Mouse (Mus musculus) midbrain, embryonic 15.5 days (tissue): Measurements from ENCODE around the gene Olfr721-ps1. TPM values are rescaled to one million over a fixed set of nuclear protein-coding genes. Genes with fewer than 3 reads are reported as not detected.

Source experiments
- ATAC-seq: fragments of 200-750 bp; cut with Nextera tagmentation; replicated peaks from 2 replicates; pipeline ENCODE4 v1.8.0; 2017; ENCODE audit warnings: moderate TSS enrichment
- H3K27ac ChIP-seq: fragments of 300-500 bp; sonication (generic); 2 replicates; pipeline ENCODE4 v1.5.1; 2015; ENCODE audit warnings: mild to moderate bottlenecking, inconsistent platforms
- H3K27me3 ChIP-seq: fragments of 300-500 bp; sonication (generic); replicated peaks from 2 replicates; pipeline ENCODE4 v1.6.1; 2015; ENCODE audit warnings: inconsistent platforms
- H3K36me3 ChIP-seq: fragments of 300-500 bp; sonication (generic); replicated peaks from 2 replicates; pipeline ENCODE4 v1.6.1; 2015; ENCODE audit warnings: inconsistent platforms
- H3K4me1 ChIP-seq: fragments of 300-500 bp; sonication (generic); 2 replicates; pipeline ENCODE4 v1.6.1; 2015; ENCODE audit warnings: inconsistent platforms
- H3K4me2 ChIP-seq: fragments of 300-500 bp; sonication (generic); 2 replicates; pipeline ENCODE4 v1.6.1; 2015; ENCODE audit warnings: inconsistent platforms, mild to moderate bottlenecking, moderate library complexity
- H3K4me3 ChIP-seq: fragments of 300-500 bp; sonication (generic); 2 replicates; pipeline ENCODE4 v1.5.1; 2015; ENCODE audit warnings: mild to moderate bottlenecking, inconsistent platforms
- H3K9ac ChIP-seq: fragments of 300-500 bp; sonication (generic); 2 replicates; pipeline ENCODE4 v1.6.1; 2015; ENCODE audit warnings: mild to moderate bottlenecking, inconsistent platforms
- H3K9me3 ChIP-seq: fragments of 300-500 bp; sonication (generic); 2 replicates; pipeline ENCODE4 v1.6.1; 2016; ENCODE audit warnings: inconsistent platforms
- WGBS: fragments of 180-500 bp; shearing (Covaris S2); methylation state at CpG from one replicate; pipeline ENCODE4 v1.1.7; 2015; ENCODE audit warnings: mixed read lengths; 5-methylcytosine and 5-hydroxymethylcytosine counted together
- polyA plus RNA-seq: library from polyadenylated mRNA; unstranded; fragments of >200 nt; fragmentation: Nextera tagmentation; extraction: Ambion mirVana; gene quantifications from 2 replicates; pipeline ENCODE4 v1.2.1, GENCODE M21; 2015

The Olfr721-ps1 gene
- not detected in 2 replicates for polyA plus RNA-seq

DNA sequence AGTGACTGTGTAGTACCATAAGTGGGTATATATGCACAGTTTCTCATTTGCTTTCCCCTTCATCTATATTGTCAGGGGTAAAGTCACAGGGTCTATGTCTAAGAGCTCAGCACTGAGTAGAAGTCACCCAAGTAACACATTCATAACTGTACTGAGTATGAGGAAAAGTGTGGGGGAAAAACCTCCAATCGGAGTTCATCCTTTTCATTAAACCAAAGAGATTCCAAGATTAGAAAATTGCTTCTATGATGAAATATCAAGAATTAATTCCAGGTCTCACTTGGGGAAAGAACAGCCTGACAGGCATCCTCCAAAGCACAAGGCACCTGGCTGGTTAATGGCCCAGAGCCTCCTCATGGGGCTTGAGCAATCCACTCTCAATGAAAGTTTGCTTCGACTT is at the start of gene Olfr721-ps1:
Gene Olfr721-ps1 (plus strand): TSS at position 301 of the 400 bp plus-strand sequence.
- Histone ChIP-seq H3K36me3 (no peaks in the 10 kb centered on the region), H3K9me3 (no peaks in the 10 kb centered on the region), H3K27ac (no peak within 1 kb of the TSS), H3K27me3 (no peaks in the 10 kb centered on the region), H3K4me1 (no peaks in the 10 kb centered on the region), H3K4me3 (no peak within 1 kb of the TSS), H3K9ac (no peak within 1 kb of the TSS), H3K4me2 (no peak within 1 kb of the TSS)
- no peak for ATAC-seq
- WGBS = 86% methylated on average over 2 of the region's 2 CpGs

DNA sequence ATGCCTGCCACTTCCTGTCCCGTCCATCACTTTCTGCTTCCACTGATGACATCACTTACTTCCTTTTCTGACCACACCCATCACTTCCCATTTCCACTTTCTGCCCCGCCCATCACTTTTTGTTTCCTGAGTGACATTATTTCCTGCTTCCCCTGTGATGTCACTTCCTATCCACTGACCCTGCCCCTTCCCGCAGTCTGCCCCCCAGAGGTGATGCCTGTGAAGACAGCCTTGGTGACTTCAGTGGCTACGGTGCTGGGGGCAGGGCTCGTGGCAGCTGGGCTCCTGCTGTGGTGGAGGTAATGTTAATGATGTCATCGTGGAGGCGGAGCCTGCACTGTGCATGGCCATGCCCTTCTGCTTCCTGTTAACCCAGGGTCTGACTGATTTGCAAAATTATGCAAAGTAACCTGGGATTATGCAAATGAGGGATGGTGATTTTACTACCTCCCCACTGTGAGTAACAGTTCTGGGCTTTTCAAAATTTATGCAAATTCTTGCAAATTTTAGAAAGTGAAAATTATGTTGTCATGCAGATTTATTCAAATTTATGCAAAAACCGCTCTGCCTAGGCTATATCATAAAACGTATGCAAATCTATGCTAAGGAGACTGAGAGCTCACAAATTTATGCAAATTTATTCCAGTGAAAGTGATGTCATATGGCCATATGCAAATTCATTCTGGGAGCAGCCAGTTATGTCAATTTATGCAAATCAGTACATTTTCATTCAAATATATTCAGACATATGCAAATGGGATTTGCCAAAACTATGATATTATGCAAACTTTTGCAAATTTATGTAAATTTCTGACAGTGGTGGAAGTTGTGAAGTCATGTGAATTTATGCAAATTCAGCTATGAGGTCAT is 49.1 kb upstream of the Olfr721-ps1 start:
- no peaks in the 10 kb centered on the region for H3K27me3 ChIP-seq
- H3K9me3 ChIP-seq = peaks cover 12% of the 10 kb centered on the region; the same call in 1 of the 2 replicates
- H3K4me3 ChIP-seq = no peak overlapping the region
- H3K4me2 ChIP-seq = no peak overlapping the region
- 81% methylated on average over 9 of the region's 9 CpGs for WGBS
- ATAC-seq = peak; percentile 43
- no peaks in the 10 kb centered on the region for H3K4me1 ChIP-seq
- H3K36me3 ChIP-seq = no peaks in the 10 kb centered on the region
- H3K27ac ChIP-seq = no peak overlapping the region
- H3K9ac ChIP-seq = no peak overlapping the region

DNA sequence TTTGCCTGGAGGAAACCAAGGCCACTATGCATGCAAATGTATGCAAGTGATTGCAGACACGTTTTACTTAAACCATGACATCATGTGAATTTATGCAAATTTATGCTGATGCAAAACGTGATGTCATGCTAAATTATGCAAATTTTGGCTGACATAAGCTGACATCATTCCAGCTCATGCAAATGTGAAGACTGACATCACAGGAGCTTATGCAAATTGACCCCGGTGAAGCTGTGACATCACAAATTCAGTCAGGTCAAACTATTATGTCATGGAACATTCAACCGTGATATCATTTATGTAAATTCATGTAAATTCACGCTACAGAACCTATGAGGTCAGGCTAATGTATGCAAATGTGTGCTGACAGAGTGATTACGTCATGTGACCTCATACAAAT is 48.5 kb upstream of the Olfr721-ps1 start:
- Histone ChIP-seq H3K4me2 (no peak overlapping the region), H3K36me3 (no peaks in the 10 kb centered on the region), H3K4me3 (no peak overlapping the region), H3K4me1 (no peaks in the 10 kb centered on the region), H3K27ac (no peak overlapping the region), H3K9me3 (peaks cover 12% of the 10 kb centered on the region; the same call in 1 of the 2 replicates), H3K27me3 (no peaks in the 10 kb centered on the region), H3K9ac (no peak overlapping the region)
- WGBS = 73% methylated on average over 6 of the region's 6 CpGs
- ATAC-seq = no peak; the same call in none of the 2 replicates

DNA sequence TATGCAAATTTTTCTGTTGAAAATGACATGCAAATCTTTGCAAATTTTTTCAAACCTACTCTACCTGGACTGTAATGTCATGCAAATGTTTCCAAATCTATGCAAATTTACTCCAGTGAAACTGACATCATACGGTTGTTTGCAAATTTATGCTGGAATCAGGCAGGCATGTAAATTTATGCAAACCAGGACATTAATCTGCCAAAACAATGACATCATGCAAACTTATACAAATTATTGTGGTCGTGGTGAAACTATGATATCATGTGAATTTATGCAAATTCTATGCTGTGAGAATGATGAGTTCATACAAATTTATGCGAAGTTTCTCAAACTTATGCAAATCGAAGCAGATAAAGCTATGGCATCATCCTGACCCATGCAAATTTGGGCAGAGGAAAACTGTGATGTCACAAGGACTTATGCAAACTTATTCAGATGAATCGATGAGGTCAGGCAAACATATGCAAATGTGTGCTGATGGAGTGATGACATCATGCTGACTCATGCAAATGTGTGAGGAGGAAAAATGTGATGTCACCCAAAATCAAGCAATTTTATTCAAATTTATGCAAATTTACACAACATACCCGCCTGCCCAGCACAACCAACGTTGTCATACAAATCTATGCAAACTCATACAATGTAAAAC is 47.9 kb upstream of the Olfr721-ps1 start:
- Histone ChIP-seq H3K4me3 (no peak overlapping the region), H3K9ac (no peak overlapping the region), H3K9me3 (peaks cover 11% of the 10 kb centered on the region; the same call in 1 of the 2 replicates), H3K4me1 (no peaks in the 10 kb centered on the region), H3K4me2 (no peak overlapping the region), H3K36me3 (no peaks in the 10 kb centered on the region), H3K27me3 (no peaks in the 10 kb centered on the region), H3K27ac (no peak overlapping the region)
- ATAC-seq = 0 out of 2 replicates have a peak, but pooled peaks have one; percentile 1
- WGBS = 84% methylated on average over 7 of the region's 7 CpGs

DNA sequence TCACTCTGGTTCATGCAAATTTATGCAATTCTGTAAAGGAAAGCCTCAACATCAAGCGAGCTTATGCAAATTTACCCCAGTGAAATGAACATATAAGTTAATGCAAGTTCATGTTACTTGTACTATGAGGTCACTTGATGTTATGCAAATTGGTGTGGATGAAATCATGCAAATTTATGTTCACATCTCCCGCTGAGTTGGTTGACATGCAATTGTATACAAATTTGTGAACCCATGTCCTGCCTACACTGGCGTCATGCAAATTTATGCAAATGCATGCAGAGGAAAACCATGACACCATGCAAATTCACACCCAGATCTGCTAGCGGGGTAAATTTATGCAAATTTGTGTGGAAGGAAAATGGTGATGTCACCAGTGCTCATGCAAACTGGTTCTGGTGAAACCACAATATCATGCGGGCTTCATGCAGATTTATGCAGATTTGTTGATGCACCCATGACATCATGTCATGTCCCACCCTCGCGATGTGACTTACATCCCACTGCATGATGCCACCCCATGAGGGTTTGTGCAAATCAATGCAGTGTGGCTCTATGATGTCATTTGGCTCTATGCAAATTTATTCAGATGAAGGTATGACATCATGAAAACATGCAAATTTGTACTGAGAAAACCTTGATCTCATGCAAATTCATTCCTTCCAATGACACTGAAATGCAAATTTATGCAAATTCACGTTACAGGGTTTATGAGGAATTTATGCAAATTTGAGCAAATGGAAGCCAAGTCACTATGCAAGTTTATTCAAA is 47.2 kb upstream of the Olfr721-ps1 start:
- Histone ChIP-seq H3K4me3 (no peak overlapping the region), H3K4me2 (no peak overlapping the region), H3K27ac (no peak overlapping the region), H3K27me3 (no peaks in the 10 kb centered on the region), H3K4me1 (no peaks in the 10 kb centered on the region), H3K9ac (no peak overlapping the region), H3K36me3 (no peaks in the 10 kb centered on the region), H3K9me3 (peaks cover 7% of the 10 kb centered on the region; the same call in 1 of the 2 replicates)
- 84% methylated on average over 8 of the region's 8 CpGs for WGBS
- ATAC-seq = peak; percentile 11; the same call in 1 of the 2 replicates

DNA sequence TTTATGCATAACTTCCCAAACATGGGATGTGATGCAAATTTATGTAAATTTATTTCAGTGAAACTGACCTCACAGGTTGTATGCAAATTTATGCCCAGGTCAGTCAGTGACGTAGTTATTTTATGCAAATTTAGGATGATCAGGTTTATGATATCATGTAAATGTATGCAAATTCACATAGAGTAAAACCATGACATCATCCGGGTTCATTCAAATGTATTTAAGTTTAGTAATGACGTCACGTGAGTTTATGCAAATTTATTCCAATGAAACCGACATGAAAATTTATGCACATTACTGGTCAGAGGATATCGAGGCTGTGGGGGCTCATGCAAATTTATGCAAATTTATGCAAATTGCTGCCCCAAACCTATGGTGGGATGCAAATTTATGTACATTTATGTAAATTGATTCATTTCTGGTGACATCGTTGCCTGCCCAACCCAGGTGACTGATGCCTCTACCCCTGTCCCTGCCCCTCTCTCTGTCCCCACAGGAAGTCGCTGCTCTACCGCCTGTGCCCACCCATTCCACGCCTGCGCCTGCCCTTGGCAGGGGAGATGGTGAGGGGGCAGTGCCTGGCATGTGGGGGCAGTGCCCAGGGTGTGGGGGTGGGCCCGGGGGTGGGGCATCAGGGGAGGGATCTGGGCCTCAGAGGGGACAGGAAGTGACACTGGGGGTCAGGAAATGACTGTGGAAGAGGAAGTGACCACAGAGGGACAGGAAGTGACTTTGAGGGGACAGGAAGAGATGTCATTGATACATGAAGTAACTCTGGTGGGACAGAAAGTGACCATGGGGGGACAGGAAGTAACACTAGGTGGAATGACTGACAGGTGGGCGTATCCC is 46.4 kb upstream of the Olfr721-ps1 start:
- no peak overlapping the region for H3K27ac ChIP-seq
- H3K4me3 ChIP-seq = no peak overlapping the region
- 72% methylated on average over 13 of the region's 13 CpGs for WGBS
- H3K36me3 ChIP-seq = no peaks in the 10 kb centered on the region
- H3K9me3 ChIP-seq = peaks cover 3% of the 10 kb centered on the region; the same call in 1 of the 2 replicates
- no peak overlapping the region for H3K4me2 ChIP-seq
- no peaks in the 10 kb centered on the region for H3K4me1 ChIP-seq
- peak; percentile 46 for ATAC-seq
- no peaks in the 10 kb centered on the region for H3K27me3 ChIP-seq
- no peak overlapping the region for H3K9ac ChIP-seq

DNA sequence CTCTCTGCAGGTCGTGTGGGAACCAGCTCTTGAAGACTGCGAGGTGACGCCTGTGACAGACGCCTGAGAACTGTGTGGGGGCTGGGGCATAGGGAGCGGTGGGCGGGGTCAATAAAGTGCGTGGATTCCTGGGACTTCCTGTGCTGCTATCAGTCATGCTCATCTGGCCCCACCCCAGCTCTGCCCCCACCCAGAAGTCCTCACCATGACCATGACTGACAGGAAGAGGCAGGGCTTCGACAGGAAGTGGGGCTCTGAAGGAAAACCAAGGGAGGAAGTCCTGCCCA is 45.8 kb upstream of the Olfr721-ps1 start:
- Histone ChIP-seq H3K27ac (no peak overlapping the region), H3K27me3 (no peaks in the 10 kb centered on the region), H3K4me3 (no peak overlapping the region), H3K4me1 (no peaks in the 10 kb centered on the region), H3K9me3 (peaks cover 3% of the 10 kb centered on the region; the same call in 1 of the 2 replicates), H3K36me3 (no peaks in the 10 kb centered on the region), H3K9ac (no peak overlapping the region), H3K4me2 (no peak overlapping the region)
- no peak for ATAC-seq
- WGBS = 91% methylated on average over 8 of the region's 8 CpGs

DNA sequence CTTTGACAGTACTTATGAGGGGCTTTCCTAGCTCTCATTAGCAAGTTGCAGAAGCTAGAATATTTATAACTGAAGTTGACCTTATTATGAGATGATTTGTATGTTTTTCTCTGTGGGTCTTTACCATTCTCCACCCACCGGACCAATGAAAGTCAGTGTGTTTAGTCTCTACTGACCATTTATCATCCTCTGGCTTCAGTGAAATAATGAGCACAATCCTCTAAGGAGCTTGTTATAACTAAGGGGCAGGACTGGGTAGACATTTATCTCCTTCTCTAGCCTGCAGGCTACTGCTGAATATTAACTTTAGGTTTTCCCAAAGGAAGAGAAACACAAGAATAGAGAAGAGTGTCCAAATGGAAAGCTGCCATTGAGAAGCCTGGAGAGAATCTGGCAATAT is 5.6 kb upstream of the Olfr721-ps1 start:
- Histone ChIP-seq H3K27me3 (no peaks in the 10 kb centered on the region), H3K9ac (no peak overlapping the region), H3K4me2 (no peak overlapping the region), H3K9me3 (no peaks in the 10 kb centered on the region), H3K4me1 (no peaks in the 10 kb centered on the region), H3K36me3 (no peaks in the 10 kb centered on the region), H3K27ac (no peak overlapping the region), H3K4me3 (no peak overlapping the region)
- ATAC-seq = peak; percentile 79
- 76% methylated on average over 1 of the region's 1 CpGs for WGBS

DNA sequence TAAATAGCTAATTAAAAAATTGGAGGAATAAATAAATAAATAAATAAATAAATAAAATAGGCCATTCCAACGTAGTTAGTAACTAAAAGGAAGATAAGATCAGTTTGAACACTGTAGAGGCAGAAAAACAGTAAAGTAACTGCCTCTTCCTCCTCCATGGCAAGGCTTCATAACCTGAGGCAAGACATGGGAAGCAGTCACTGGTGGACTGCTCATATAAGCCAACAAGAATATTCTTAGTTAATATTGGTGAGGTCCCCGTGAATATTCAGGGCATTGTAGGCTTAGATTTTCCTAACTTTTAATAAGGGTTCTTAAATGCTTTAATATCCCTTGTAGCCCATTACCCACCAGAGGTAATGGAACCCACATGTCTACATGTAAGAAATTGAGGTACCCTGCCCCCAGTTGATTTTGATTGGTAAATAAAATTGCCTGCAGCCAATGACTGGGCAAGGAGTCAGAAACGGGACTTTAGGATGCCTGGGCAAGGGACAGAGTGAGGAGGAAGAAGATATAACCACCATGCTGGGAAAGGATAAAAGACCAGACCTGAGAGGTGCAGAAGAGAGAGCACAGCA is 35.1 kb downstream of the Olfr721-ps1 start:
- WGBS = 80% methylated on average over 3 of the region's 3 CpGs
- Histone ChIP-seq H3K9ac (no peak overlapping the region), H3K27me3 (no peaks in the 10 kb centered on the region), H3K4me2 (no peak overlapping the region), H3K36me3 (no peaks in the 10 kb centered on the region), H3K9me3 (no peaks in the 10 kb centered on the region), H3K4me3 (no peak overlapping the region), H3K27ac (no peak overlapping the region), H3K4me1 (no peaks in the 10 kb centered on the region)
- ATAC-seq = no peak
